Mouse (Mus musculus): ENCODE results near the gene Gpatch8. TPM values are rescaled to one million over a fixed set of nuclear protein-coding genes. Genes with fewer than 3 reads are reported as not detected.

Gpatch8 gene
- polyA plus RNA-seq, 1 experiment from 2014 or later, result 75.1 TPM

Other genes starting within 250 kb of the Gpatch8 start
- gene Ubtf, start 236.7 kb downstream of the Gpatch8 start, polyA plus RNA-seq (2015; fragmentation: Nextera tagmentation; extraction: Ambion mirVana), result 96.1 and 98.8 TPM in 2 replicates
- 2.6 and 6.5 TPM in 2 replicates for gene Slc4a1, start 190.2 kb downstream of the Gpatch8 start, polyA plus RNA-seq (2015; fragmentation: Nextera tagmentation; extraction: Ambion mirVana)
- 93.9 and 94.8 TPM in 2 replicates for gene Rundc3a, start 163.0 kb downstream of the Gpatch8 start, polyA plus RNA-seq (2015; fragmentation: Nextera tagmentation; extraction: Ambion mirVana)
- 157 and 159 TPM in 2 replicates for gene Slc25a39, start 148.4 kb downstream of the Gpatch8 start, polyA plus RNA-seq (2015; fragmentation: Nextera tagmentation; extraction: Ambion mirVana)
- 49.5 and 53.9 TPM in 2 replicates for gene Grn, start 126.1 kb downstream of the Gpatch8 start, polyA plus RNA-seq (2015; fragmentation: Nextera tagmentation; extraction: Ambion mirVana)
- 8.5 and 9.3 TPM in 2 replicates for gene Fam171a2, start 108.7 kb downstream of the Gpatch8 start, polyA plus RNA-seq (2015; fragmentation: Nextera tagmentation; extraction: Ambion mirVana)
- 2.9 and 3.8 TPM in 2 replicates for gene Itga2b, start 86.3 kb downstream of the Gpatch8 start, polyA plus RNA-seq (2015; fragmentation: Nextera tagmentation; extraction: Ambion mirVana)
- 8.8 and 17.2 TPM in 2 replicates for gene Gm11627, start 23.1 kb upstream of the Gpatch8 start, polyA plus RNA-seq (2015; fragmentation: Nextera tagmentation; extraction: Ambion mirVana)
- gene Fzd2, start 48.0 kb upstream of the Gpatch8 start, polyA plus RNA-seq (2015; fragmentation: Nextera tagmentation; extraction: Ambion mirVana), result 22.0 and 24.4 TPM in 2 replicates
- gene Meioc, start 107.3 kb upstream of the Gpatch8 start, polyA plus RNA-seq (2015; fragmentation: Nextera tagmentation; extraction: Ambion mirVana), result 0.09 and 0.13 TPM in 2 replicates
- 45.8 and 46.3 TPM in 2 replicates for gene Ccdc43, start 141.4 kb upstream of the Gpatch8 start, polyA plus RNA-seq (2015; fragmentation: Nextera tagmentation; extraction: Ambion mirVana)
- gene Adam11, start 205.0 kb upstream of the Gpatch8 start, polyA plus RNA-seq (2015; fragmentation: Nextera tagmentation; extraction: Ambion mirVana), result 16.1 and 22.6 TPM in 2 replicates

All from forebrain, embryonic 13.5 days (tissue).